Mouse (Mus musculus): Measurements from ENCODE around the gene Iqce.

DNA sequence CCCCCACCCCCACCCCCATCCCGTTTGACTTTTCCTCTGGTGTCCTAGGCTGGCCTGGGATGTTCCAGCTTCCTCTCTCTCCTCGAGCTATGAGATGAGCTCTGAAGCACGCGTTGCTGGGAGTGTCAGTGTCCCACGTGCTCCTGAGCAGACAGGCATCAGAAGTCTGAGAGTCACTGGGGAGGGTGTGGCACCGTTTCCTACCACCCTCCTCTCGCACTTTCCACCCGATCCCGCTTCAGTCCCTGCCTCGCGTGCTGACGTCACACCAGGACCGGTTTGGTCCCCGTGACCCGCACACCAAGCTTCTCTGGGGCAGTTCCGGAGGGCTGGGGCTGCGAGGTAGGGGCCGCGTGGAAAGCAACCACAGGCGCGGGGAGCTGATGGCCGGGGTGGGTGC lies 33.1 kb upstream of the Iqce start:
- TF ChIP-seq CTCF (IDR thresholded peaks at IDR 0.05; ENCODE audit: borderline replicate concordance, control insufficient read depth, extremely low read depth, insufficient read depth, low read length, poor library complexity) (no peak), POLR2A (IDR thresholded peaks at IDR 0.05; ENCODE audit: control insufficient read depth, extremely low read depth, insufficient read depth, low read length, poor library complexity) (no peak)
